Mouse (Mus musculus): Measurements from ENCODE around the gene Ephx1. TPM values are rescaled to one million over a fixed set of nuclear protein-coding genes. Genes with fewer than 3 reads are reported as not detected.
"Not testable (repeated sequence)": the region's sequence is repeated elsewhere in the genome, so short reads cannot be mapped to it uniquely, and the experiment has no call there.

The Ephx1 gene
- polyA plus RNA-seq, 1 experiment from 2014 or later = 1.5 TPM

DNA sequence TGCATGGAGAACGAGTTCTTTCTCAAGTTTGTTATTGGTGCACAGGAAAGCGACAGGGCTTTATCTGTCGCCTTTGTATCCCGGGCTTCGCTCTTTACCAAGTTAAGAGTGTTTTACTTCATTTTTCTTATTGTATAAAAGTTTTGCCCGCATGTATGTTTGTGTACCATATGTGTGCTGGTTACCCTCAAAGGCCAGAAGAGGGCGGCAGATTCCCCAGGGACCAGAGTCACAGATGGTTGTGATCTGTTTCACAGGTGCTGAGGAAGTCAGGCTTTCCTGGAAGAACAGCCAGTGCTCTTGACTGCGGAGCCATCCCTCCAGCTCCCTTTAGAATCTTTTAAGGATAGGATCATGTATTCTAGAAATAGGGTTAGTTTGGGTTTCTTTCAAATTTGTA, 34.0 kb downstream of the Ephx1 start:
- no peaks in the 10 kb centered on the region for H3K9me3 ChIP-seq
- no peak for DNase-seq (ENCODE audit: low spot score)
- H3K27ac ChIP-seq = no peak overlapping the region
- H3K4me1 ChIP-seq (replicated peaks) = peaks cover 2% of the 10 kb centered on the region; the same call in 1 of the 2 replicates
- 94% methylated on average over 8 of the region's 8 CpGs for WGBS
- H3K4me3 ChIP-seq = no peak overlapping the region
- 0 out of 2 replicates have a peak, but pooled peaks cover 5% of the 10 kb centered on the region for H3K27me3 ChIP-seq (ENCODE audit: insufficient read depth, poor library complexity, severe bottlenecking)
- no peaks in the 10 kb centered on the region for H3K36me3 ChIP-seq

DNA sequence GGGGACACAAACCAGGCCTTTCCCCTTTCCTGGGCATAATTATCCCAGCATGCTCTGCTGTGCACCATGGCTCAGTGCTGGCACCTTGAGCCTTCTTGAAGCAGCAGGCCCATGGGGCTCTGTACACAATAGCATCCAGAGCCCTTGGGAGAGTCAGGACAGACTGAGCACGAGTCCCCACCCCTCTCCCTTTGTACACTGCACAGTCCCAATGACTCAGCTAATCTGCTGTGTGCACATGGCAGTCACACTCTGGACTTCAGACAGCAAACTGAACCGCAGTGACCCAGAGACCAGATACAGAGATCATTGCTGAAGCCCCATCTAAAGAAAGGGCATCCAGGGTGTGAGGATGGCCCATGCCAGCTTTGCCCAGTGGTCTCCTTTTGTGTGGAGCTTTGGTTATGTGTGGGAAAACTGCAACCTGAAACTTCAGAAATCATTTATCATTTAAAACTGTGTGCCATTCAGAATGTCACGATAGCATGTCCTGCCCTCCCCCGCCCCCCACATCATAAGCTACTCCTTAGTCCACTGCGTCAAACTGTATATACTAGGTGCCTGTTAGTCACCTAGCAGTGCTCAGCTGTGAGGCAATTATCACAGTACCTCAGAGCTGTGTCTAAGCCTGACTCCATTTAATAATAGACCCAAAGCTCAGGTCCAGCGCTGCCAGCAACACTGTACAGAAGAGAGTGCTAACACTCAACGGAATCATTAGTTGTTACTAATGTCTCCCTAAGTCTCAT, 39.2 kb downstream of the Ephx1 start:
- H3K4me3 ChIP-seq; H3K27ac ChIP-seq; DNase-seq (ENCODE audit: low spot score); H3K27me3 ChIP-seq (ENCODE audit: insufficient read depth, poor library complexity, severe bottlenecking); H3K4me1 ChIP-seq (replicated peaks); H3K36me3 ChIP-seq; H3K9me3 ChIP-seq: not testable (repeated sequence)
- WGBS = 81% methylated on average over 7 of the region's 7 CpGs

DNA sequence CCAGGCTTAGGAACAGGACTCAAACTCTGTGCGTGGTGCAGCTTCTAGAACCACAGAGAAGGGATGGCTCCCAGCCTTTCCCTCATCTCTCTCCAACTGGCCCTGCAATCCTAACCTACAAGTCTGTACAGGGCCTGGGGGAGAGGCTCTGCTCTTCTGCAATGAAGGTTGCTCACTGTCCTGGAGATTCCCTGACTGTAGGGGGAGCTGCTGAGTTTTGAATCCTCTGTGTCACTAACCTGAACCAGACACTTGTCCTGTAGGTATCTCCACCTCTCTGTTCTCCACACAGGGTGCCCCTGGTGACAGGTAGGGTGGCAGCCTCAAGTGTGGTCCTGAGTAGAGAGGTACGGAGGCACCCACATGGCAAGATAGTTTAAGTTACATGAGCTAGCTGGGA, 40.2 kb downstream of the Ephx1 start:
- H3K4me1 ChIP-seq (replicated peaks) = no peaks in the 10 kb centered on the region
- DNase-seq (ENCODE audit: low spot score) = no peak
- no peaks in the 10 kb centered on the region for H3K9me3 ChIP-seq
- no peak overlapping the region for H3K27ac ChIP-seq
- H3K27me3 ChIP-seq (ENCODE audit: insufficient read depth, poor library complexity, severe bottlenecking) = no peaks in the 10 kb centered on the region
- WGBS = 66% methylated on average over 2 of the region's 2 CpGs
- H3K36me3 ChIP-seq = no peaks in the 10 kb centered on the region
- no peak overlapping the region for H3K4me3 ChIP-seq

DNA sequence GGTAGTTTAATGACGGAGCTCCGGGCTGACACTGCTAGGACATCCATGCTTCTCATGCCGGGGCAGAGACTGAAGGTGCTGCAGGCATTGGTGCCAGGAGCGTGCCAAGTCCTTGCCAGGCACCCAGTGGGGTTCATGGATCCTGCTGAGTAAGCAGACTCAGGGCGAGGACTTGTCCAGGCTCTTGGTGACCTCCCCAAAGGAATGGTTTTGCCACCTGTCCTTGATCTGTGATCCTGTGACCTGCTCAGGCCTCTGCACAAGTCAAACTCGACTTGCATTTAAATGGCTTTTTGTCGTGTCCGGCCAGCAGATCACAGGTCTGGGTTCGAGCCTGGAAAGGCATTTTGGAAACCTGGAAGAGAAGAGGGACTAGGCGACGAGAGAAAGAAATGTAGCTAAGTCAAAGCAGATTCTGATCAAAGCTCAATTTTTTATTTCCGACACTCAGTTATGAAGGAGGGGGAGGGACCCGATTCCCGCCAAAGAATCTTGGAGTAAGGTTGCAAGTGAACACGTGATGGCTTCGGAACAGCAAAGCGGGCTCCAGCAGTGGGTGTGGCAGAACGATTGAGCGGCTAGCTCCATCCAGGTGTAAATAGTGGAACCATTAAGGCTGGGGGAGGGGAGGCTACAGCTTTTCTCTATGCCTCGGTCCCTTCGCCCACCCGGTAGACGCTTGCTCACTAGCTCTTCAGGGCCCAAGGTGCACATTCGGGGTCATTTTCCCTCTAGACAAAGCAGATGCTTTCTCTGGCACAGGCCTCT, 41.0 kb downstream of the Ephx1 start:
- H3K27me3 ChIP-seq (ENCODE audit: insufficient read depth, poor library complexity, severe bottlenecking) = no peaks in the 10 kb centered on the region
- H3K27ac ChIP-seq = no peak overlapping the region
- WGBS = 86% methylated on average over 24 of the region's 24 CpGs
- no peaks in the 10 kb centered on the region for H3K4me1 ChIP-seq (replicated peaks)
- DNase-seq (ENCODE audit: low spot score) = no peak
- no peaks in the 10 kb centered on the region for H3K36me3 ChIP-seq
- H3K4me3 ChIP-seq = no peak overlapping the region
- H3K9me3 ChIP-seq = no peaks in the 10 kb centered on the region

DNA sequence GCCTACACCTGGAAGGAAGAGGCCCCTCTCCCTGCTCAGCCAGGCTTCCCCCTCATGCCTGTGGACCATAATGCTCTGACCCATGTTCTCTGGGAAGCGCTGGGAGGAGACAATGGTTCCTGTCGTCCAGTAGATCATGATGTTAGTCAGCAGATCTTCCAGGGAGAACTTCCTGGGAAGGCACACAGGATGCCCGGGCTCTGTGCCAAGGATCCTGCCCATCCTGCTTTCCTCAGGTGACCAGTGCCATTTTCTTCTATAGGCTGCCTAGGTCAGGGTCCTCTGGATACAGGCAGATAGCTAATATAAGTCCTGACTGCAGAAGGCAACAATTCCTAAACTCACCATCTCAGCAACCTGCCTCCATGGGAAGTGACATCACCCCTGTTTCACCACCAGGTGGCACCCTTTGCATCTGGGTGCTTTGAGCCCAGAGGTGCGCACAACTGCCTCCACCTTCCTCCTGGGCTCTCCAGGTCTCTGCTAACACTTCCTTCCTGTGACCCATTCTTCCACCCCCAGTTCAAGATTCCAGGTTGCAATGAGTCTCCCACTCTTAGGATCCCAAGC, 44.5 kb downstream of the Ephx1 start:
- Histone ChIP-seq H3K36me3 (no peaks in the 10 kb centered on the region), H3K4me3 (no peak overlapping the region), H3K27ac (no peak overlapping the region), H3K9me3 (no peaks in the 10 kb centered on the region), H3K4me1 (replicated peaks) (0 out of 2 replicates have a peak, but pooled peaks cover 12% of the 10 kb centered on the region), H3K27me3 (ENCODE audit: insufficient read depth, poor library complexity, severe bottlenecking) (no peaks in the 10 kb centered on the region)
- DNase-seq (ENCODE audit: low spot score) = no peak
- 69% methylated on average over 4 of the region's 4 CpGs for WGBS

DNA sequence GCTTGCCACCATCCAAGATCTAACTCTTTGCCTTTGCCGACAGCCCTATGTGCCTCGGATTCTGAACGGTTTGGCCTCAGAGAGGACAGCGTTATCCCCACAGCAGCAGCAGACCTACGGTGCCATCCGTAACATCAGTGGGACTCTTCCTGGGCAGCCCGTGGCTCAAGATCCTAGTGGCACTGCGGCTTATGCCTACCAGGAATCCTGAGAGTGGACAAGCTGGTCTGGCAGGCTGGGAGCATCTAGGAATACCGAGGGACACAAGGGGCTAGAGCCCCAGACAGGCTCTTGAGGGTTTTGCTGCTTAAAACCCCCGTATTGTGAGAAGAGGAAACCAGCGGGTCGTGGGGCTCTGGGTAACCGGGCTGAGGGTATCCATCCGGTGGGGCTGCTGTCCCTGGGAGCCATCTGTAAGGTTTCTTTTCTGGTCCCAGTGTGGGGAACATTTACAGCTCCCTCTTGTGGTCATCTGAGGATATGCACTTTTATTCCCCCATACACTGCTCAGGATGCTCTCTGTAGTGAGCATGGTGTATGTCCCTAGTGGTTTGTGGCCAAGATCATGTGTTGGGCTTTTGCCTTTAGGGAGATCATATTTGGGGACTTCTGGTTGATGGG, 46.5 kb downstream of the Ephx1 start:
- H3K4me1 ChIP-seq (replicated peaks) = 0 out of 2 replicates have a peak, but pooled peaks cover 12% of the 10 kb centered on the region
- WGBS = 64% methylated on average over 14 of the region's 14 CpGs
- DNase-seq (ENCODE audit: low spot score) = peak; percentile 55
- H3K27ac ChIP-seq = no peak overlapping the region
- no peaks in the 10 kb centered on the region for H3K27me3 ChIP-seq (ENCODE audit: insufficient read depth, poor library complexity, severe bottlenecking)
- H3K4me3 ChIP-seq = no peak overlapping the region
- no peaks in the 10 kb centered on the region for H3K36me3 ChIP-seq
- no peaks in the 10 kb centered on the region for H3K9me3 ChIP-seq

DNA sequence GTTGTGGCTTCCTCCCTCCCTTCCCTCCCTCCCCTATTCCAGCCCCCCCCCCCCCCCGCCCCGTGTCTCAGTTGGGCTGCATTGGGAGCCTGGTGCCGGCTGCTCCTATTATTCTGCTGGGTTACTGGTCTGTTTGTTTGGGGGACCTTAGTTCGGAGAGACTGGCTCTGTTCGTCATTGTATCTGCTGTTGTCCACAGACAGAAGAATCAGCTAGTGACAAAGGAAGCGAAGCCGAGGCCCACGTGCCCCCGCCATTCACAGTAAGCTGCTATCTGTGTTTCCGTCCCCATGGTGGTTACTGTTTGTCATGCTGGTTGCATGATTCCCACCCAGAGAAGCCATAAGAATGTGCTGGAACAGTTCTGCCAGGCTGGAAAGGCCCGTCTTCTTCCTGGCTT, 47.8 kb downstream of the Ephx1 start:
- no peaks in the 10 kb centered on the region for H3K36me3 ChIP-seq
- 67% methylated on average over 10 of the region's 11 CpGs for WGBS

DNA sequence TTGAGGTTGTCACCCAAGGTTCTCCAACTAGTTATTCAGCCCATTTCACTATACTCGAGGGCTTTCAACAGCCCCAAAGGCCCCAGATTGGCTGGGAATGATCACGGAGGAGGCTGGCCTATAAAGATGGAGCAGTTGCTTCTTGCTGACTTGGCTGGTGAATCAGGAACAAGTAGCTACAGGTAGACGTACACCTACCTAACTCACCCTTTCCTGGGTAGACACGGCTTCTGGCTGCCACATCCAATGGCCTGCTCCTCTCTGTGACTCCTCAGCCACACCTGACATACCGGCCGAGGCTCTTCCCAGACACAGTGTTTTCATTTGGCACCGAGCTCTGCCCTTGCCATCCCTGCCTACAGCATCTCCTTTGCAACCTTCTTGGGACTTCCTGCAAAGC, 53.4 kb downstream of the Ephx1 start:
- DNase-seq (ENCODE audit: low spot score) = no peak
- no peaks in the 10 kb centered on the region for H3K36me3 ChIP-seq
- 92% methylated on average over 7 of the region's 7 CpGs for WGBS
- no peaks in the 10 kb centered on the region for H3K27me3 ChIP-seq (ENCODE audit: insufficient read depth, poor library complexity, severe bottlenecking)
- H3K27ac ChIP-seq = no peak overlapping the region
- no peaks in the 10 kb centered on the region for H3K9me3 ChIP-seq
- 0 out of 2 replicates have a peak, but pooled peaks cover 4% of the 10 kb centered on the region for H3K4me1 ChIP-seq (replicated peaks)
- no peak overlapping the region for H3K4me3 ChIP-seq

More for the DNA sequence above, 47.8 kb downstream of the Ephx1 start:
- no peaks in the 10 kb centered on the region for H3K9me3 ChIP-seq
- H3K27me3 ChIP-seq (ENCODE audit: insufficient read depth, poor library complexity, severe bottlenecking) = no peaks in the 10 kb centered on the region
- no peak overlapping the region for H3K4me3 ChIP-seq
- H3K4me1 ChIP-seq (replicated peaks) = 0 out of 2 replicates have a peak, but pooled peaks cover 12% of the 10 kb centered on the region
- no peak for DNase-seq (ENCODE audit: low spot score)
- H3K27ac ChIP-seq = no peak overlapping the region

DNA sequence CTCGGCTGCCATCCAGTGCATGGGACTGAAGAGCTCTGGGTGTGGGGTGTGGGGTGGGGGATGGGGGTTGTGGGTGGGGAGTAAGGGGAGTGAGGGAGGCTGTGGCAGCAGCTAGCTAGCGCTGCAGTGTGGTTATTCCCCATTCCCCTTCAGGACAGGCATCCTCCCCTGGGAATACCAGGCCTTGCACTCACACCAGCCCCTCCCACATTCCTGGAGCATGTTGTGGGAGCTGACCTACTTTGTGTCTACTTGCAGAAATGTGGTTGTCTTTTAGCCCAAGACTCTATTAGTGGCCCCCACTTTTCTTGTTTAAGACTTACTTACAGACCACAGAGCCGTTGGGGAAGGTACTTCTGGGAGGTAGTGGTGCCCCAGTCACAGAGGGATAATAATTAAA, 54.2 kb downstream of the Ephx1 start:
- no peaks in the 10 kb centered on the region for H3K36me3 ChIP-seq
- no peak overlapping the region for H3K4me3 ChIP-seq
- H3K27ac ChIP-seq = no peak overlapping the region
- H3K4me1 ChIP-seq (replicated peaks) = no peaks in the 10 kb centered on the region
- H3K9me3 ChIP-seq = no peaks in the 10 kb centered on the region
- no peak for DNase-seq (ENCODE audit: low spot score)
- H3K27me3 ChIP-seq (ENCODE audit: insufficient read depth, poor library complexity, severe bottlenecking) = no peaks in the 10 kb centered on the region
- WGBS = 72% methylated on average over 3 of the region's 3 CpGs

DNA sequence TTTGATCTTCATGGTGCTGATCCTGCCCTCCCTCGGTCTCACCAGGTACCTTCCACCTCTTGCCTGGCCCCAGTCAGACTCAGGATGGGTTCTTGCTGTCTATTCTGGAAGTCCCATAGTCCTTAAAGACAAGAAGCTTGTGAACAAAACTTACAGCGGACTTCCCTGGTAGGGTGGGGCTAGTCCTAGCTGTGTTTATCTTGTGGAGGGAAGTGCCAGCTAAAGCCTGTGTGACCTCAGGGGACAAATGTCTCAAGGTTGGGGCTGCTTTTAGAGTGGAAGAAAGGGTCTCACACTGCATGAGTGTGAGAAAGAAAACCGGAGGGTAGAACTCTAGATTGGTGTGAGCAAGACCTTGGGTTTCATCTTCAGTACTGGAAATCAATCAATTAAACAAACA, 54.9 kb downstream of the Ephx1 start:
- DNase-seq (ENCODE audit: low spot score) = no peak
- H3K4me3 ChIP-seq = no peak overlapping the region
- no peaks in the 10 kb centered on the region for H3K36me3 ChIP-seq
- no peaks in the 10 kb centered on the region for H3K27me3 ChIP-seq (ENCODE audit: insufficient read depth, poor library complexity, severe bottlenecking)
- 84% methylated on average over 3 of the region's 3 CpGs for WGBS
- no peaks in the 10 kb centered on the region for H3K4me1 ChIP-seq (replicated peaks)
- H3K27ac ChIP-seq = no peak overlapping the region
- H3K9me3 ChIP-seq = no peaks in the 10 kb centered on the region

DNA sequence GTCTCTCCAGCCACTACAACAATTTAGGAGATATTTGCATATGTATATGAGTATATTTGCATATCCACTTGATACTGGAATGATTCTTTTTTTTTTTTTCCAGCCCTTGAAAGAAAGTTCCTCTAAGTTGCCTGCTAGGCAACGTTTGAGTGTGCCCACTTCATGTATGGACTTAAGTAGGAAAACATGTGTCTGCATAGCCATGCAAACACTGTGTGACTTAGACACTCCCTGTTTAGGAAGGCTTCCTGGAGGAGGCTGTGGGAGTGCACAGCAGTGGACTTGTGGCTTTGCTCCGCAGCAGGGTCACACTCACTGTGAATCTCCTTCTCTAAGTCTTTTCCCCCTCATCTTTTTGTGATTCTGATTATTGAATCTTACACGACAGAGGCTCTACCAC, 61.9 kb downstream of the Ephx1 start:
- Histone ChIP-seq H3K36me3 (no peaks in the 10 kb centered on the region), H3K9me3 (no peaks in the 10 kb centered on the region), H3K27ac (no peak overlapping the region), H3K4me1 (replicated peaks) (peaks cover 5% of the 10 kb centered on the region), H3K4me3 (no peak overlapping the region), H3K27me3 (ENCODE audit: insufficient read depth, poor library complexity, severe bottlenecking) (no peaks in the 10 kb centered on the region)
- no peak for DNase-seq (ENCODE audit: low spot score)
- 62% methylated on average over 3 of the region's 3 CpGs for WGBS

DNA sequence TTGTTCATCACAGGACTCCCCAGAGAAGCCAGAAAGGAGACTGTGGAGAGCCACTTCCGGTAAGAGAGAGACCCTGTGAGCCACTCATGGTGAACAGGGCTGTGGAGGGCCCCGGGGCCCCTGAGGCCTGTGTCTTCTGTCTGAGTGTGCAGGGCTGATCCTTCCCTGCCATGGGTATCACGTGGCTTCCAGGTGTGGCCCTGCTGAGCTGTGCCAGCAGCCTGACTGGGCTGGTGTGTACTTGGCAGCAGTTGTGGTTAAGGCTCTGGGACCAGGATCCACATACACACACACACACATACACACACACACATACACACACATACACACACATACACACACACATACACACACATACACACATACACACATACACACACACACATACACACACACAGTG, 62.7 kb downstream of the Ephx1 start:
- H3K4me1 ChIP-seq (replicated peaks) = peaks cover 8% of the 10 kb centered on the region
- no peak overlapping the region for H3K27ac ChIP-seq
- no peaks in the 10 kb centered on the region for H3K27me3 ChIP-seq (ENCODE audit: insufficient read depth, poor library complexity, severe bottlenecking)
- WGBS = 77% methylated on average over 3 of the region's 3 CpGs
- no peak overlapping the region for H3K4me3 ChIP-seq
- DNase-seq (ENCODE audit: low spot score) = no peak
- no peaks in the 10 kb centered on the region for H3K36me3 ChIP-seq
- H3K9me3 ChIP-seq = no peaks in the 10 kb centered on the region

DNA sequence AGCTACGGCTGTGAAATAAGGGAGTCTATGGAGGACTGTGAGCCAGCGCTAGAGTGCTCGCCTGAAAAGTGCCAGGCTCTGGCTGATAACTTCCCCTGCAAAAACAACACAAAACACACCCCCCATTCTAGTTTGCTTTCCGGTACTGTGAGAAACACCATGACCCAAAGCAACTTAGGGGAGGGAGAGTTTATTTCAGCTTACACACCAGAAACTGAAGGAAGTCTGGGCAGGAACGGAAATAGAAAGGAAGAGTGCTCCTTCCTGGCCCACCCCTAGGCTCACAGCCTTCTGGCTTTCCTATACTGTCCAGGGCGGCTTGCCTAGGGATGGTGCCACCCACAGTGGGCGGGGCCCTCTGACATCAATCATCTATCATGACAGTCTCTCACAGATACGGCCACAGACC, 63.7 kb downstream of the Ephx1 start:
- H3K27me3 ChIP-seq (ENCODE audit: insufficient read depth, poor library complexity, severe bottlenecking) = no peaks in the 10 kb centered on the region
- H3K9me3 ChIP-seq = no peaks in the 10 kb centered on the region
- no peak overlapping the region for H3K4me3 ChIP-seq
- DNase-seq (ENCODE audit: low spot score) = no peak
- 90% methylated on average over 8 of the region's 8 CpGs for WGBS
- H3K27ac ChIP-seq = no peak overlapping the region
- H3K4me1 ChIP-seq (replicated peaks) = peaks cover 8% of the 10 kb centered on the region
- no peaks in the 10 kb centered on the region for H3K36me3 ChIP-seq
